Mouse (Mus musculus): ENCODE data around the gene Cd200r1. TPM values are rescaled to one million over a fixed set of nuclear protein-coding genes. Genes with fewer than 3 reads are reported as not detected.
"Not testable (repeated sequence)": the region's sequence is repeated elsewhere in the genome, so short reads cannot be mapped to it uniquely, and the experiment has no call there.

Cd200r1 gene
- polyA plus RNA-seq, 1 experiment = 2.8 TPM

GRCm38 (mm10) chr16:44766320-44766892 is 870 bp downstream of the Cd200r1 start:
- DNase-seq (ENCODE audit: low spot score) = no peak

- no peak for DNase-seq (ENCODE audit: low spot score)
Measured at GRCm38 (mm10) chr16:44767506-44767905, 2.0 kb downstream of the Cd200r1 start.

- no peak for DNase-seq (ENCODE audit: low spot score)
Measured at GRCm38 (mm10) chr16:44767967-44768366, 2.4 kb downstream of the Cd200r1 start.

- DNase-seq (ENCODE audit: low spot score) = no peak
Measured at GRCm38 (mm10) chr16:44772577-44772976, 7.0 kb downstream of the Cd200r1 start.

- DNase-seq (ENCODE audit: low spot score) = no peak
Measured at GRCm38 (mm10) chr16:44773673-44774072, 8.1 kb downstream of the Cd200r1 start.

- no peak for DNase-seq (ENCODE audit: low spot score)
Measured at GRCm38 (mm10) chr16:44774201-44774600, 8.7 kb downstream of the Cd200r1 start.

GRCm38 (mm10) chr16:44778538-44779147 is 13.1 kb downstream of the Cd200r1 start:
- no peak for DNase-seq (ENCODE audit: low spot score)

- DNase-seq (ENCODE audit: low spot score) = no peak
Measured at GRCm38 (mm10) chr16:44779494-44779893, 14.0 kb downstream of the Cd200r1 start.

- DNase-seq (ENCODE audit: low spot score) = no peak
Measured at GRCm38 (mm10) chr16:44780751-44781150, 15.2 kb downstream of the Cd200r1 start.

- DNase-seq (ENCODE audit: low spot score) = no peak
Measured at GRCm38 (mm10) chr16:44786934-44787333, 21.4 kb downstream of the Cd200r1 start.

- no peak for DNase-seq (ENCODE audit: low spot score)
Measured at GRCm38 (mm10) chr16:44794416-44794815, 28.9 kb downstream of the Cd200r1 start.

- no peak for DNase-seq (ENCODE audit: low spot score)
Measured at GRCm38 (mm10) chr16:44805976-44806375, 40.4 kb downstream of the Cd200r1 start.

- not testable (repeated sequence) for DNase-seq (ENCODE audit: low spot score)
Measured at GRCm38 (mm10) chr16:44810223-44810622, 44.7 kb downstream of the Cd200r1 start.

GRCm38 (mm10) chr16:44811544-44811943 is 46.0 kb downstream of the Cd200r1 start, which contains the start of gene Cd200r4:
Gene Cd200r4 (plus strand): TSS chr16:44811733.
- DNase-seq (ENCODE audit: low spot score) = no peak

GRCm38 (mm10) chr16:44812468-44813065 is 47.0 kb downstream of the Cd200r1 start:
- DNase-seq (ENCODE audit: low spot score) = no peak

- no peak for DNase-seq (ENCODE audit: low spot score)
Measured at GRCm38 (mm10) chr16:44818010-44818409, 52.5 kb downstream of the Cd200r1 start.

- DNase-seq (ENCODE audit: low spot score) = no peak
Measured at GRCm38 (mm10) chr16:44820545-44820944, 55.0 kb downstream of the Cd200r1 start.

GRCm38 (mm10) chr16:44832286-44832685 is 66.8 kb downstream of the Cd200r1 start:
- no peak for DNase-seq (ENCODE audit: low spot score)

- DNase-seq (ENCODE audit: low spot score) = not testable (repeated sequence)
Measured at GRCm38 (mm10) chr16:44833189-44833588, 67.7 kb downstream of the Cd200r1 start.
